Mouse (Mus musculus) liver, postnatal 0 days (tissue): ENCODE results near the gene Meis1.

Experiments
- CTCF ChIP-seq: sonication (generic); IDR thresholded peaks from 2 replicates; pipeline ENCODE4 v1.5.1; 2016; ENCODE audit warnings: antibody characterized with exemption, low read depth
- EP300 ChIP-seq: IDR thresholded peaks from 2 replicates; pipeline ENCODE4 v1.6.1; 2016; ENCODE audit warnings: antibody characterized with exemption, low read depth, mild to moderate bottlenecking

- TF ChIP-seq CTCF (no peak), EP300 (no peak)
Observed at GRCm38 (mm10) chr11:18875001-18875902, 143.5 kb downstream of the Meis1 start.
